Mouse (Mus musculus) brain, embryonic 14.5 days (tissue): ENCODE results near the gene Klhdc2.

ENCODE experiments used
- CTCF ChIP-seq: fragments of 200-500 bp; IDR thresholded peaks from 2 replicates; pipeline ENCODE4 v1.5.1; 2012; ENCODE audit warnings: inconsistent platforms, mild to moderate bottlenecking, moderate library complexity, borderline replicate concordance; ENCODE audit not compliant: insufficient read depth, insufficient read length; ENCODE audit errors: extremely low read depth
- POLR2A ChIP-seq: fragments of 200-500 bp; IDR thresholded peaks from 2 replicates; pipeline ENCODE4 v1.6.1; 2012; ENCODE audit warnings: mild to moderate bottlenecking, inconsistent platforms, borderline replicate concordance; ENCODE audit not compliant: poor library complexity, insufficient read depth, insufficient read length, severe bottlenecking; ENCODE audit errors: extremely low read depth

DNA sequence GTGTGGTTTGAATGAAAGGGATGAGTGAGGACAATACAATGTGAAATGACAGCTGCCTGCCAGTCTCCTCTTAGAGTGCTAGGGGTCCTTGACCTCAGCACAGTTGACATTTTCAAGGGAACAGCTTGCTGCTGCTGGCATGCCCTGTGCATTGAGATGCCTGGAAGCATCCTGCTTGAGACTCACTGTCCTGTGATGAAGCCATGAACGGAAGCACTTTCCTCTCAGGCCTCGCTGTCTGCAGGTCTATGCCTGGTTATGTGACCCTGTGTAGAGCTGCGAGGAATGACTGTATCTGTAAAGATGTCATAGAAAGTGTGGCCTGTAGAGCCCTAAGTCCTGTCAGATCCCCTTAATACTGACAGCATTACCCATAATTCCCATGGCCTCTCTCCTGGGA lies 31.4 kb upstream of the Klhdc2 start:
- TF ChIP-seq CTCF (no peak), POLR2A (no peak)
